Mouse (Mus musculus): ENCODE measurements at regions not wholly inside any gene's neighbourhood (a gene's known extent, or its start where the extent isn't known, plus 50 kb on each side); places are given as distances from the start of the nearest gene placed in this dataset.
A peak's percentile ranks its signal among the peaks of the same experiment; 100 is the strongest.

DNA sequence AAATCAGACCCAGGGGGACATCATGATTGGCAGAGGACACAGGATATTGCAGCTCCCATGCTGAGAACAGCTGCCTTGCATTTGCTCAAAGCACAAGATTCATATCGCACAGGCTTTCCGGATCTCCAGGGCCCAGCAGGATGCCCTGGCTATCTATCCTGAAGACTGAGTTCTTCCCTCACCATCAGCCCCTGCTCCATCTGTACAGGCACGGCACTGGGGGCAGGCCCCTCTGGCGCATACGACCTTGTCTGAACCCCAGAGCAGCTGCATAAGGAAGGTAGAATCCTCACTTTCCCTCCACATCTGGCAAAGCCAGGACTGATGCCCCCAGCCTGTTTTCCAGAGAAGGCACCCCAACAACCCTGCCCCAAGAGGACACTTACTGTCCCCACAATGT, 266.8 kb downstream of the Tns1 start:
- no peak for DNase-seq
- intact Hi-C loops (cut with DNase I; ENCODE audit: low total_unique reads): no loop called here

DNA sequence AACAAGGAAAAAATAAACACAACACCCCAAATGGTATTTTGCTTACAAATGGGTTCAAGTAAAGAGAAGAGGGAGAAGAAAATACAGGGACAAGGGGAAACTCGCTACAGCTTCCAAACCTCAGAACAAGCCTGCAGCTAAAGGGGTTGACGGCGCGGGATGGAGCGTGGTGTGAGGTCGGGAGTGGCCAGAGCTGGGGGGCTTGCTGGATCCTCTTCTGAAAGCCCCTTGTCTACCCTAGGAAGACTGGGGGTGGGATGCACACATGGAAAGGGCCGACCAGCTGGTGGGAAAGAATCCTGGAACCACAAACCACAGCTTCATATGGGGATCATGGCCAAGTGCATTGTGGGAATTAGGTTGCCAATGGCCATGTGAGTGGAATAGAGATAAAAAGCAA, 267.4 kb downstream of the Tns1 start:
- intact Hi-C loops (cut with DNase I; ENCODE audit: low total_unique reads): no loop called here
- no peak for DNase-seq

DNA sequence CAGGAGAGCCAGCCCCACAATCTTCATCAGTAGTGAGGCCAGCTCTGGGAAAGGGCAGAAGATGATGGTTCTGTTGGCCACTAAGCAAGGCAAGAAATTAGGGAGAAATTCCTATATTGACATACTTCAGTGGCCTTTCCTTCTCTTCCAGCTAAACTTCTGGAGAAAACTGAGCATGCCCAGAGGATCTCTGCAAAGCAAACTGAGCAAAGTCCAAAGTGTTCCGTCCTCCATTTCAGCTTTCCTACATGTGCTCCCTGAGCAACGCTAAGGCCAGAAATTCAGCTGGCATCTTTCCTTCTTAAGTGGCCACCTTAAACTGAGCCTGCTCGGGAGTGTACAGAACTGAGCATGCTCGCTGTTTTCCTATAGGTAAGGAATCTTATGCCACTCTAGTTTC, 268.9 kb downstream of the Tns1 start:
- intact Hi-C loops (cut with DNase I; ENCODE audit: low total_unique reads): no loop called here
- DNase-seq: no peak

DNA sequence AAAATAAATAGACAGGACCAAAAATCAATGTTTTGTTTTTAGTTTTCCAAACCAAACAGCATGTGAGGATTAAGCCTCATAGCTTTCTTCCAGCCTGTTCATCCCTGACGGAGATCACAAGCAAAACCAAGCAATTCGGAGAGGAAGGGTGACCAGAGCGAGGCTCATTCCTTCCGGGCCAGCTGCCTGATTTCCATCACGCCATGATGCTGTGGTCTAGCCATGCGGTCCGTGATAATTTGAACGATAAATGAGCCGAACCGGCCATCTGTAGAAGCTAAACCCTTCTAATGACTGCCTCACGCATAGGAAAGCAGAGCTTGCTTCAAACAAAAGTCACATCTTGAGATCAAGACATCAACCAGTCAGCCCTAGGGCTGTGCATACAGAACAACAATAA, 270.4 kb downstream of the Tns1 start:
- intact Hi-C loops (cut with DNase I; ENCODE audit: low total_unique reads): no loop called here
- no peak for DNase-seq

DNA sequence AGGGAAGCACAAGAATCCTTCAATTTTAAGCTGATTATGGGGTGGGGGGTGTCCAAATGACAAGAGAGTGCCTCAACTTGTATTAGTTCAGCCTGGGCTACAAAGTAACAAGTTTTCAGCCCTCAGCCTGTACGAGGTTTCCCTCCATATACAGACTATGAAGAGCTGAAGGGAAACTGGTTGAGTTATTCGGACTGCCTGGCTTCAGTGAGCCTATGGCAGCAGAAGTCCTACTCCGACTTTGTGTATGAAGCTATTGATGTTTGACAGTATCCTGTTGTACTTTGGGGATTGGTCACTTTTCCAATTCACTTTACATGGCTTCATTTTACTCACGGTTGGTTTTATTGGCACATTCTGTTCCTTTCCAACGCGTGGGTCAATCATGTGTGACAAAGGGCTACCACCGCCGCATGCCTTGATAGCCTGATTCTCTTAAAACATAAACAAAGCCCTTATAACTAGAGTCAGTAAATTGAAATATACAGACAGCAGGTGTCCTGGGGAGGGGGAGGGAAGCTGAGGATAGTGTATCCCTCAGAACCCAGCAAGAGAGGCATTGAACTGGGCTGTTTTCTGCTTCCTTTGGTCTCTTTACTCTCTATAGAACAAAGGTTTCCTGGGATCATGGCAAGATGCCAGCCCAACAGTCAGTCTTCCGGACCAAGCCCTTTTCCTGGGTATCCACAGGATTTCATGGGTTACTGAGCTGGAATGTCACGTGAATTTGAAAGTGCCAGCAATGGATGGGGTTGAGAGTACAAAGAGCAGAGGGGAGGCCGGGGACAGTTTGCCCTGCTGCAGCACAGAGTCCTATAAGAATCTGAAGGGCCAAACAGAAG, 273.9 kb downstream of the Tns1 start:
- no peak for DNase-seq
- intact Hi-C loops (cut with DNase I; ENCODE audit: low total_unique reads): no loop called here

DNA sequence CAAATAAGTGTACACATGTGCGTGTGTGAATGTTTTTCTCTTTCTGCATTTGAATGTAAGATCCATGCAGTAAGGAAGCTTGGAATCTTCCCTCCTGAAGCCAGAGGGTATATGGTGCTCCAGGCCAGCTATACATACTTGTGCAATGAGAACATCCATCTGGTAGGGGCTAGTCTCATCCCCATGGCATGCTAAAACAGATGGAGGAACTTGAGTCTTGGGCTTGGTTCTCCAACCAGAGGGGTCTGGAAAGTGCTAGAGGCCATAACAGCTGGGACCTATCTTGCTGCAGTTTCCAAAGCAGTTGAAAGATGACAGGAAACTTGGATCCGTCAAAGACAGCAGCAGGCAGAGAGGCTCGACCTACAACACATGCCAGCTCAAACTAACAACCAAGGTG, 275.9 kb downstream of the Tns1 start:
- intact Hi-C loops (cut with DNase I; ENCODE audit: low total_unique reads): no loop called here
- DNase-seq: no peak

DNA sequence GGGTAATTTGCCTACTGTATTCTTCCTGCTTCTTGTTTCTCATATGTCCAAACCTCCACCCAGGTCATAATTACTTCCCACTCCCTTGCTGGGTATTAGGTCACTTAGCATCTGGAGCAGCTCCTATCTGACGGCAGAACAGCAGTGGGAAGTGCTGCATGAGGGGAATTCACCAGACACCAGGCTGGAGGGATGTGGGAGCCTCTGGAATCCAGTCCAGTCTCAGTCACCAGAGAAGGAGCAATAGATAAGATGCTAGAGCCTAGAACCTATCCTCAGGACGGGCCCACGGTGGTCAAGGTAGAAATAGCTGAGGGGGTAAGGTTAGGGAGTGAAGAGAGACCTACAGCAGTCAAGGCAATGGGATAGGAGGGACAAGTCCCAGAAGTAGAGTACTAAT, 277.1 kb downstream of the Tns1 start:
- intact Hi-C loops (cut with DNase I; ENCODE audit: low total_unique reads): no loop called here
- DNase-seq: no peak

DNA sequence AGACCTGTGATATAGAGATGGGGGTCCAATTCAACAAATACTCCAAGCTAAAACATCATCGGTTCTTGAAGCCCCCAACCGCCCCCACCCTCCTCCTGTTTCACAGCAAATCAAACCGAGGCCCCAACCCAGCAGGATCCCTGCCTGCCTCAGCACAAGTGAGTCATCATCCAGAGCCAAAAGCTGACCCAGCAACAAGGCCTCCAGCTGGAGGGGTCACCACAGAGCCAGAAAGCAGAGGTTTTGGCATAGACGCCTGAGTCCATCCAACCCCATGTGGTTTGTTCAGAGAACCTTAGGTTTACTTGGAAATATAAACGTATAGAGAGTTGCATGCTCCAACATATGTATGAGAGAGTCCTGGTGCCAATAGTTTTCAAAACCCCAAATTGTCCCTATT, 279.1 kb downstream of the Tns1 start:
- intact Hi-C loops (cut with DNase I; ENCODE audit: low total_unique reads): no loop called here
- no peak for DNase-seq

DNA sequence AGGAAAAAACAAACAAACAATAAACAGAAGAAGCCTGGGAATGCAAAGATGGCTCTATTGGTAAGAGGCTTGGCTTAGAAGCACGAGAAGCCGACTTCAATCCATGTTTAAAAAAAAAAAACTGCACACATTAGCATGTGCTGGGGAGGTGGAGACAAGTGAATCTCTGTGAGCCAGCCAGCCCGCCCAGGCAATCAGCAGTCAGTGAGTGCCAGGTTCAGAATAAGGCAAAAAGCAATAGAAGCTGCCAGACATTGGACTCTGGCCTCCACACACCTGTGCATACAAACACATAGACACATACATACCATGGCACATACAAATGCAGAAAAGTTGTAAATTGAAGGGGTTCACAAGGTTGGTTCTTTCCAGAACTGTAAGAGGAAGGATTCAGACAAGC, 279.7 kb downstream of the Tns1 start:
- intact Hi-C loops (cut with DNase I; ENCODE audit: low total_unique reads): no loop called here
- DNase-seq: no peak

DNA sequence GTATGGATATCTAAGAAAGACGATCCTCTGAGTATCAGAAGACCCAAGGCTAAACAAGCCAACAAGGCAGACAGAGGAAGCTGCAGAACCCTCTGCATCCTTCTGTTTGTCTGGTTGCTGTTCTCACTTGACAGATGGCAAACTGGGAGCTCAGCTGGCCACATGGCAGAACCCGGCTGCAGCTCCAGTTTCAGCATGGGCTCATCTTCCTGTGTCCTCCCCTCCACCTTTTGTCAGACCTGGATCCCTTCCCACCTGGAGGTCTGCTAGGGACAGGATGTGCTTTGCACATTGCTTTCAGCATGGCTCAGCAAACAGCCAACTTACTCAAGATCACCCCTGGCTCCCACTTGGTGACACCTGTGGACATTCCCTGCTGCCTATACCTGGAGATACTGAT, 284.9 kb downstream of the Tns1 start:
- DNase-seq: peak; percentile 36
- intact Hi-C loops (cut with DNase I; ENCODE audit: low total_unique reads): no loop called here

DNA sequence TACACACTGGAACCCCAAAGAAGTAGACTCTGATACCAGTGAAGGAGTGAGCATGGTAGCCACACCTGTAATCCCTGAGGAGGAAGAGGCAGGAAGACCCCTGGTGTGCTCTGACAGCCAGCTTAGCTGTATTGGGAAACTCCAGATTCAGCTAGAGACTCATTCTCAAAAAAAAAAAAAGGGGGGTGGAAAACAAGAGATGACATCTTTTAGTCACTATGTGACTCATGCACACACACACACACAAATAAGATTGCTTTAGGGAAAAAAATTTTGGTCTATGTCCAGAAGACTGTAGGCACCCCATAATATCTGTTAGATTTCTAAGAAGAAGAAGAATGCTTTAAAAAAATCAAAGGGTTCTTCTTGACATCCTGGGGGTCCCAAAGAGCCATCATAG, 287.6 kb downstream of the Tns1 start:
- intact Hi-C loops (cut with DNase I; ENCODE audit: low total_unique reads): no loop called here

DNA sequence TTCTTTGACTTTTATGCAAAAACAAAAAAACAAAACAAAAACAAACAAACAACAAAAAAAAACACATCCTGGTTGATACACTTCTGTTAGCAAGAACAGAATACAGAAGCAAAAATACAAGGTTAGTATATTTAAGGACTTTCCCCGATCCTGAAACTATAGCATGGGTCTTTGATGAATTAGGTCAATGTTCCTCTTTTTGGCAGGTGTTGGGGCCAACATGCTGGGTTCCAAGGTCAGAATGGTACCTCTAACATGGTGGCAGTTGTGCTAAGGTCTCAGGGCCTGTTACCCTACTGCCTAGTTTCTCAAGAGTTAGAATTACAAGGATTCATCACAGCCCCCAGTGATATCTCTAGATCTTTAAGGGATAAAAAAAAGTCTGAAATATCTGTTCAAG, 289.7 kb downstream of the Tns1 start:
- intact Hi-C loops (cut with DNase I; ENCODE audit: low total_unique reads): no loop called here
- no peak for DNase-seq

More for the DNA sequence above, 287.6 kb downstream of the Tns1 start:
- no peak for DNase-seq

DNA sequence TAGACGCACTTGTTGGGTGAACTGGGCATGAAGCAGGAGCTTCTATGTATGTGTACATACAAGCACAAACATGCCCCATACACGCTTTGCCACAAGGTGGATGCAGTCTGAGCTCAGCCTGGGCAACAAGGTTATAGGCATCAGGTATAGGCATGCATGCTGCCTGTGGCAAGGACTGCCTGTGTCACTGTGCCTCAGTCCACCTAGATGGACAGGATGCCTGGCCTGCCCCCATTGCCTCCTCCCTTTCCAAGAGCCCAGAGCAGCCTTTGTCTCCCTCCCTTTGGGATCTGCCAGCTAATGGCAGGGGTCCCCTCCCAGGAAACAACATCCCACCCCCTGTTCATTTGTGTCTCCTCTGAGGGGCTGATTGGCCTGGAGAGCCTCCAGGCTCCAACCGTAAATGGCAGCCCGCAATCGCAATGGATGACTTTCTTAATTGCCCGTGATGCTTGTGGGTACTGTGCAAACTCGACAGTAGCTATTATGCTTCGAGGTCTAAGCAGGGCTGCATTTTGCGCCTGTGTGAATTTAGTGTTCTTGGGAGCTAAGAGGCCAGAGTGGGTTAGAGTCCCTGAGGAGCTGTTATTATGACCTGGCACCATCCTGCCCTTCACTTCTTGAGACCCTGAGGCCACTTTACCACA, 293.6 kb downstream of the Tns1 start:
- intact Hi-C loops (cut with DNase I; ENCODE audit: low total_unique reads): no loop called here
- no peak for DNase-seq

DNA sequence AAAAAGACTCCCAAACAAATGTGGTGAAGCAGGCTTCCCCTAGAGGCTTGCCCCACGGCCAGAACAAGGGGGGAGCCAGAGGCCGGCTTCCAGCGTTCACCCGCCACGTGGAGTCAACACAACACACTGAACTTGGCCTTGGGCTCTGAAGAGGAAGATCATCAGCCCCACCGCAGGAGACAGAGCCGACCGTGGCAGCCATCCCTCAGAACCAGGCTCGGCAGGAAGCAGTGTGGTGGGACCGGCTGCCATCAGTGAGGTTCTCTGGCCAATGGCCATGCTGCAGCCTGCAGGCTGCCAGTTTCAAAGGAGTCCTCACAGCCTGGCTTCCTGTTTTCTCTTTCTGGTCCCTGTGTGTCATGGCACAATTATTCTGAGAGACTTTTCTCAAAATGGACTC, 295.3 kb downstream of the Tns1 start:
- intact Hi-C loops (cut with DNase I; ENCODE audit: low total_unique reads): loop anchor here (5.0 to 10.0 kb wide), 3 partner anchors 552 to 1104 kb away; no protein-coding TSS in a partner anchor
- DNase-seq: peak; percentile 32

DNA sequence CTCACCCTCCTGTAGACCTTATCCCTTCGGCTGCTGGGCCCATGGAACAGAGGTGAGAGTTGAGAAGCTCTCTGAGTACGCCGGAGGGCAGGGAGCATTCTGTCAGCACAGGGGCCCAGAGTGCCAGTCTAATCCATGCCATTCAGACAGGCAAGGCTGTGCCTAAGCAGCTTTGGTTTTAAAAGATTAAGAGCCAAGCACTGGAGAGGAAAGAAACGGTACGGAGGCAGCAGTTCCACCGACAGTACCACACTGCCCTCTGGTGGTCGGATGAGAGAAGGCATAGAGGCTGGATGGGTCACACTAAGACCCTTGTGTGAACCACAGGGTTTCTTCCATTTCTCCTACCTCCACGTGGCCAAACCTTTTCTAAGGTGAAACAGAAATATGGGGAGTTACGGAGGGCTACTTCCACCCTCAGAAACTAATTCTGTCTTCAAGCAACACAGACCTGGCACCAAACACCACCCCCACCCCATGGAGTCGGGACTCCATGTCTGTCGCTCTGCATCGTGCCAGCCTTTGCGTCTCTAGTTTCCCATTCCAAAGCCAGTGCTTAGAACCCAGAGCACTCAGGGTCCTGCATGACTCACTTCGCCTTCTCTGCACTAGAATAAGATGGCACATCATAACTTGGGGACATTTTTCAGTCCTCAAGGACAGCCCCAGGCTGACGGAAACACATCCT, 297.9 kb downstream of the Tns1 start:
- DNase-seq: peak; percentile 81
- intact Hi-C loops (cut with DNase I; ENCODE audit: low total_unique reads): loop anchor here (5.0 to 10.0 kb wide), 3 partner anchors 549 to 1102 kb away; no protein-coding TSS in a partner anchor

DNA sequence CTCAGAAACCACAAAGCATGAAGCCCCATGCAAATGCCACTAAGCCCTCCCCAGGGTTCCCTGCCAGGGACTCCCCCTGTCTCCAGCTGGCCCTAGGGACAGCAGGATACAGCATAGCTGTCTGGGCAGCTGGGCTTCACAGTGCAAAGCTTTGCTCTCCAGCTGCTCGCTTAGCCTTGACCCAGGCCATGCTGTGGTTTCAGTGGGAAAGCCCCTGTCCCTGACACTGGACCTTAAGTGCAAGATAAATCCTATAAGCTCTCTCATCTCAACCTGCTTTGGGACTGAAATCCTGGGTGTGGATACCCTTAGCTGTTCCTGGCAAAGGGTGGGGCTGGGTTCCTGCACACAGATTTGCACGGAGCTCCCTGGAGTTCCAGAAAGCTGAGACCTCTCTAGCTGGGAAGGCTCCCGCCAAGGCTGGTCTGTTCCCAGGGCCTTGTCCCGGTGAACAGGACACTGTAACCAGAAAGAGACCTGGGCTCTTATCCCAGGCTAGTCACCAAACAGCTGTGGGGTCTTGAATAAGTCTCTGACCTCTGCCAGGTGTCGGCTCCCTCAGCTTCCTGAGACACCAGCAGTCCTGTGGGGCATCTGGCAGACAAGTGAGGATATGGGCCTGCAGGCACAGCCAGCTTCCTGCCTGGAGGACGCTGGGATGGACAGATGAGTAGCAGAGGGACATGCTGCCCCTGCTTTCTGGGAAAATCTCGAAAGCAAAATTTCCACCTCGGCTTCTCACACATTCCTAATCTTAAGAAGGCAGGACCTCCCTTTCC, 299.7 kb downstream of the Tns1 start:
- peak; percentile 51 for DNase-seq
- intact Hi-C loops (cut with DNase I; ENCODE audit: low total_unique reads): loop anchor here (5.0 to 10.0 kb wide), 3 partner anchors 547 to 1100 kb away; no protein-coding TSS in a partner anchor

DNA sequence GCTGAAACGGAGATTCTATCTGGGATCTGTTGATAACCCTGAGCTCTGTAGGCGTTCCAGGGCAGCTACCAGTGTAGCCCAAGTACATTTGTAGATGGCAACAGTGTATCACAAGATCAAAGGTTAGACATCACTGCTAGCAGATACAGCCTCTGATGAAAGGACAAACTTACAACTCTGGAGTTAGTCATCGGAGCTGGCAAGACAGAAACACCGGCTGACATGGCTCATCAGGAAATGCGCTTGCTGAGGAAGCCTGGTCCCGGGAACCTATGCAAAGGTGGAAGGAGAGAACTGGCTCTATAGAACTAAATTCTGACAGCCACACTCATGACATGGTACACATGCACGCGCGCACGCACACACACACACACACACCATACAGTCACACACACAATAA, 300.5 kb downstream of the Tns1 start:
- intact Hi-C loops (cut with DNase I; ENCODE audit: low total_unique reads): loop anchor here (10.0 kb wide), 1 partner anchor 1099 kb away; no protein-coding TSS in a partner anchor
- DNase-seq: no peak

DNA sequence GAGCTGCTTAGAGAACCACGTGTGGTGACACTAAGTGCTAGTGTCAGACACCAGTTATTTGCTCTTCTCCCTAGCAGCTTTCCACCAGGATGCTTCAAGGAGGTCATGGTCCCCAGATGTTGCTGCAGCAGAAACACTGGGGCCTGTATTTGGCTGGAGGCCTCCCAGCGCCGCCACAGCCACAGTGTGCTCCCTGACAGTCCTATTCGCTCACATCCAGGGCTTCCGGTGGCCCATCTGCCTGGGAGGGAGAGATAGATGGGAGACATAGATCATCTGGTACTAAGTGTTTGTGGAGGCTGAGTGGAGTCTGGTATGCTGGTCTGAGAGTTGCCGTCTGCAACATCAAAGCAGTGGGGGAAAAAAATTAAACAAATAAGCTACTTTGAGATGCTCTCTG, 301.6 kb downstream of the Tns1 start:
- intact Hi-C loops (cut with DNase I; ENCODE audit: low total_unique reads): loop anchor here (10.0 kb wide), 1 partner anchor 1098 kb away; no protein-coding TSS in a partner anchor
- no peak for DNase-seq

DNA sequence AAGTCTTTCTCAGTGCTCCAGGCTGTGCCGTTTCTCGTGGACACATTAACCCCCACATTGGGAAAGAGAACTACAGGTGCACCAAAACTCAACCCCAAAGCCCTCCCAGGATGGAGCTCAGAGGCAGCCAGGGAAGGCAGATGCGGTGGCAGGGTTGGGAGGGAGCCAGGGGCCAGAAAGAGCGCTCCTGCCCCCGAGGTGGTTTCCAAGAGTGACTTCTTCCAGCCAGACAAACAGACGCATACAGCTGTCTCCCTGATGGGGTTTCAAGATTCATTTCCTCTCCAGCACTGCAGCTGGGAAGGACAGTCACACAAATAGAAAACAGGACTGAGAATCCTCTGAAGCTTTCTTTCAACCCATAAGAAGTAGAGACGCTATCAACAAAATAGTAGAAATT, 303.5 kb downstream of the Tns1 start:
- DNase-seq: peak; percentile 43
- intact Hi-C loops (cut with DNase I; ENCODE audit: low total_unique reads): loop anchor here (10.0 kb wide), 1 partner anchor 1096 kb away; no protein-coding TSS in a partner anchor

DNA sequence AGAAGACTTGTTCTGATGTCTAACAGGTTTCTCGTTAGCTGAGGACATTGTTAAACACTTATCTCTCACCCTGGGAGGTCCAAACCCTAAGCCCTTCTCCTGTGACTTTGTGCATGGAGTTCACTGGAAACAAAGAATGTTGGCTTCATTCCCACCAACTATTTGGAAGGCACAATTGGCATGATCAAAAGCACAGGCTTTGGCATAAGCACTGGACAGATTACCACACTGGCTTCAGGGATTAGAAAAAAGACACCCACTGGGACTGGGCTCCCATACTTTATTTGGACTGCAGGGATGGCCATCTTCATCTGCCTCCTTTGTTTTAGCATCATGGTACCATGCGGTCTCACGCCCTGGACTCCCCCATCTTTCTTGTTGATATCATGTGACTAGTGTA, 317.0 kb downstream of the Tns1 start:
- intact Hi-C loops (cut with DNase I; ENCODE audit: low total_unique reads): no loop called here
- DNase-seq: no peak
